Mouse (Mus musculus): ENCODE measurements around the gene Clec4g. TPM values are rescaled to one million over a fixed set of nuclear protein-coding genes. Genes with fewer than 3 reads are reported as not detected.
A peak's percentile ranks its signal among the peaks of the same experiment; 100 is the strongest.

Gene Clec4g
- polyA plus RNA-seq, 1 experiment from 2014 or later, result not detected

DNA sequence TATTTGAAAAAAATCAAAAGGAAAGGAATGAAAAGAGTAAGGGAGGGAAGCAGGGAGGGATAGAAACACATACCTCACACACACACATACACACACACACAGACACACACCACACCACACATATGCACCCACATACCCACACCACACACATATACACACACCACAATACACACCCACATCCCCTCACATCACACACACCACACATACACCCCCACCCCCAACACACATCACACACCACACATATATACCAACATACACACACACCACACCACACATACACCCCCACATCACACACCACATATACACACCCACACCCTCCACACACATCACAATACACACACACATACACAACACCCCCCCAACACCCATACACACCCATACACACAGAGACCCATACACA lies 35.9 kb downstream of the Clec4g start:
- H3K36me3 ChIP-seq (replicated peaks; ENCODE audit: control insufficient read depth, insufficient read depth), result peaks cover 24% of the 10 kb centered on the region
- H3K9ac ChIP-seq, result no peak overlapping the region
- H3K27me3 ChIP-seq (ENCODE audit: control insufficient read depth, insufficient read depth, low read length), result no peaks in the 10 kb centered on the region
- H3K4me3 ChIP-seq (replicated peaks; ENCODE audit: low read length), result no peak overlapping the region
- no peaks in the 10 kb centered on the region for H3K4me1 ChIP-seq (replicated peaks; ENCODE audit: control insufficient read depth, insufficient read depth, low read length)
- no peak for DNase-seq (ENCODE audit: low spot score)
- no peak overlapping the region for H3K27ac ChIP-seq
- ATAC-seq (ENCODE audit: low FRiP score), result peak; percentile 38; the same call in 1 of the 2 replicates
- no peaks in the 10 kb centered on the region for H3K9me3 ChIP-seq (ENCODE audit: control insufficient read depth, low read length)
- H3K4me2 ChIP-seq (replicated peaks), result no peak overlapping the region

DNA sequence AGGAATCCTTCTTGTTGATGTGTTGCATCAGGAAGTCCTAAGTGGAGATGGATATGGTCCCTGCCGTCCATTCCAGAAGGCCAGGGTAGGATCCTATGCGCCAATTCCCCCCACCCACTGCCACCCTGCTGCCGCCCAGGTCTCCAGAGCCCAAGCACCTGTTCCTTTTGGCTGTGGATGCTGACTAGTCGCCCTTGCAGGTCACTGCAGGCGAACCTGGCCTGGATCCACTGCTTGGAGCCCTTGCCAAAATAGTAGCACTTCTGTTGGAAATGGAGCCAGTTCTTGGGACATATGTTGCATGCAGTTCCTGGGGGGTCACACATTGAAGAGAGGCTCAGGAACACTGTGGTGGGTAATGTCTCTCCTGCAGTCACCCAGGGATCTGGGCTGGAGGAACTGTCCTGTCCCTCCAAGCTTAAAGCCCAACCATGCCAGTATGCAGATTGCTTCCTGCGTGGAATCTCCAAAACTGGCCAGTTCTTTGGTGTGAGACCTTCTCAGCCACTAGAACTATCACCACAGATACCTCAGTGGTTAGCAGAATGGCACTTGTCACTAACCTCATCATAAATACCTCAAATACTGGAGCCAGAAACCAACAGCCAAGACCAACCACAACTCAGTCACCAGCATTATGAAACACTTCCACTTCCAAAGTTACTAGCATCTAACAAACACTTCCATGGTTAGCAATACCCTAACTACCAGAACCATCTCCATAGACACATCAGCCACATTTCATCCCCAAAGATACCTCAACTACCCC lies 36.9 kb downstream of the Clec4g start:
- no peak overlapping the region for H3K9ac ChIP-seq
- H3K9me3 ChIP-seq (ENCODE audit: control insufficient read depth, low read length), result no peaks in the 10 kb centered on the region
- H3K4me2 ChIP-seq (replicated peaks), result no peak overlapping the region
- H3K27ac ChIP-seq, result no peak overlapping the region
- 78% methylated on average over 6 of the region's 6 CpGs for WGBS
- H3K36me3 ChIP-seq (replicated peaks; ENCODE audit: control insufficient read depth, insufficient read depth), result peaks cover 34% of the 10 kb centered on the region
- no peaks in the 10 kb centered on the region for H3K27me3 ChIP-seq (ENCODE audit: control insufficient read depth, insufficient read depth, low read length)
- ATAC-seq (ENCODE audit: low FRiP score) (no peak), DNase-seq (ENCODE audit: low spot score) (no peak)
- H3K4me1 ChIP-seq (replicated peaks; ENCODE audit: control insufficient read depth, insufficient read depth, low read length), result no peaks in the 10 kb centered on the region
- no peak overlapping the region for H3K4me3 ChIP-seq (replicated peaks; ENCODE audit: low read length)

DNA sequence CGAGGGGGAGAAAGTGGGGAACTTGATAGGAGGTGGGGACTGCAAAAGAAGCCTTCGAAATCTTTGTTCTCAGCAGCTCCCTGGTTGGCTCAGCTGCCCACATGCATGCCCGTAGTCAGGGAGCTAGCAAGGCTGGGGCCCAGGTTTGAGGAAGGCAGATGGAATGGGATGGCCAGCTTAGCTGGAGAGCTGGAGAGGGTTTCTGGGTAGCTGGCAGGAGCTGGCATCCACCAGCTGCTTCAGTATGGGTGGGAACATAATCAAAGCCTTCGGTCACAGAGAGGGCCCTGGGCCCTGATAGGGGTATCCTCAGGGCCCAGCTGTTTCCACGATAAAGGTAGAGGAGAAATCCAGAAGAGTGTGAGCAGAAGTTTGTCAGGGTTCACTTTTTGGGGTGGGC lies 38.0 kb downstream of the Clec4g start:
- 91% methylated on average over 5 of the region's 5 CpGs for WGBS
- H3K4me1 ChIP-seq (replicated peaks; ENCODE audit: control insufficient read depth, insufficient read depth, low read length), result peaks cover 8% of the 10 kb centered on the region

DNA sequence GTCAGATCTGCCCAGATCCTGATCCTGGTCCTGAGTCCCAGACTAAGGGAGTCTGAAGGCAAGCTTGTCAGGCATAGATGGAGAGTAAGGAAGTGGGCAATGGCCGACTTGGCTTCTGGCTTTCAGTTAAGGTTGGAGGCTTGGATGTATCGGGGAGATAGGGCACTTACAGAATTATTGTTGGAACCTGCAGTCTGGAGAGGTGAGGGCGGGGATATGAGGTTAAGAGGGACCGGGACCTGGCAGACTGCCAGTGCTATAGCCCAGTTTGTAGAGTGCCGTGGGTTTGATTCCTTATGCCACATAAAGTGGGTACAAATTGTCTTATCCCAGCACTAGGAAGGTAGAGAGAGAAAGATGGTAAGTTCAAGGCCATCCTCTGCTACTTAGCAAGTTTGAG lies 40.8 kb downstream of the Clec4g start:
- no peak overlapping the region for H3K9ac ChIP-seq
- no peak overlapping the region for H3K4me2 ChIP-seq (replicated peaks)
- no peaks in the 10 kb centered on the region for H3K27me3 ChIP-seq (ENCODE audit: control insufficient read depth, insufficient read depth, low read length)
- H3K27ac ChIP-seq, result no peak overlapping the region
- H3K36me3 ChIP-seq (replicated peaks; ENCODE audit: control insufficient read depth, insufficient read depth), result peaks cover 34% of the 10 kb centered on the region
- peaks cover 11% of the 10 kb centered on the region for H3K4me1 ChIP-seq (replicated peaks; ENCODE audit: control insufficient read depth, insufficient read depth, low read length)
- H3K4me3 ChIP-seq (replicated peaks; ENCODE audit: low read length), result no peak overlapping the region
- WGBS, result 93% methylated on average over 5 of the region's 5 CpGs
- no peaks in the 10 kb centered on the region for H3K9me3 ChIP-seq (ENCODE audit: control insufficient read depth, low read length)
- ATAC-seq (ENCODE audit: low FRiP score) (no peak), DNase-seq (ENCODE audit: low spot score) (no peak)

More for the DNA sequence above, 38.0 kb downstream of the Clec4g start:
- DNase-seq (ENCODE audit: low spot score), result no peak
- ATAC-seq (ENCODE audit: low FRiP score), result no peak
- Histone ChIP-seq H3K4me2 (replicated peaks) (no peak overlapping the region), H3K27me3 (ENCODE audit: control insufficient read depth, insufficient read depth, low read length) (no peaks in the 10 kb centered on the region), H3K9me3 (ENCODE audit: control insufficient read depth, low read length) (no peaks in the 10 kb centered on the region), H3K4me3 (replicated peaks; ENCODE audit: low read length) (no peak overlapping the region), H3K36me3 (replicated peaks; ENCODE audit: control insufficient read depth, insufficient read depth) (peaks cover 34% of the 10 kb centered on the region), H3K9ac (no peak overlapping the region), H3K27ac (no peak overlapping the region)

DNA sequence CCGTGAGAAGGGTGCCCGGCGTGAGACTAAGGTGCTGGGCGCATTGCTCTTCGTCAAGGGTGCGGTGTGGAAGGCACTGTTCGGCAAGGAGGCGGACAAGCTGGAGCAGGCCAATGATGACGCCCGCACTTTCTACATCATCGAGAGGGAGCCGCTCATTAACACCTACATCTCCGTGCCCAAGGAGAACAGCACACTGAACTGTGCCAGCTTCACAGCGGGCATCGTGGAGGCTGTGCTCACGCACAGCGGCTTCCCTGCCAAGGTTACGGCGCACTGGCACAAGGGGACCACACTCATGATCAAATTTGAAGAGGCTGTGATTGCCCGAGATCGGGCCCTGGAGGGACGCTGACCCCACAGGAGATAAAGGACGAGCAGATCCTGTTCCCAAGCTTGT lies 41.2 kb downstream of the Clec4g start:
- ATAC-seq (ENCODE audit: low FRiP score), result no peak
- 96% methylated on average over 23 of the region's 23 CpGs for WGBS
- H3K27ac ChIP-seq, result no peak overlapping the region

DNA sequence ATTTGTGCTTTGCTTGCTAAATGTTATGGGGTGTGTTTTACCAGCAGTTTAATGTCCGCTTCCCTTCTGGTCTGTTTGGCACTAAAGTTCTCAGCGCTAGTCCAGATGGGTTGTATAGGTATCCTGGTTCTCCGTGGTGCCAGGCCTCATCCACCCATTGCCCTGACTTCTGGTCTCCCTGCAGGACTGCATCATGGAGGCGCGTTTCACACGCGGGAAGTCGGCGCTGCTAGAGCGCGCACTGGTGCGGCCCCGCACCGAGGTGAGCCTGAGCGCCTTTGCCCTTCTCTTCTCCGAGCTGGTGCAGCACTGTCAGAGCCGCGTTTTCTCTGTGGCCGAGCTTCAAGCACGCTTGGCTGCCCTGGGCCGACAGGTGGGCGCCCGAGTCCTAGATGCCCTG lies 41.6 kb downstream of the Clec4g start:
- Histone ChIP-seq H3K4me3 (replicated peaks; ENCODE audit: low read length) (no peak overlapping the region), H3K27ac (no peak overlapping the region), H3K36me3 (replicated peaks; ENCODE audit: control insufficient read depth, insufficient read depth) (peaks cover 34% of the 10 kb centered on the region), H3K4me1 (replicated peaks; ENCODE audit: control insufficient read depth, insufficient read depth, low read length) (peaks cover 11% of the 10 kb centered on the region), H3K4me2 (replicated peaks) (no peak overlapping the region), H3K9ac (no peak overlapping the region), H3K27me3 (ENCODE audit: control insufficient read depth, insufficient read depth, low read length) (no peaks in the 10 kb centered on the region), H3K9me3 (ENCODE audit: control insufficient read depth, low read length) (no peaks in the 10 kb centered on the region)
- WGBS, result 96% methylated on average over 23 of the region's 23 CpGs
- ATAC-seq (ENCODE audit: low FRiP score) (no peak), DNase-seq (ENCODE audit: low spot score) (no peak)

More for the DNA sequence above, 41.2 kb downstream of the Clec4g start:
- H3K4me1 ChIP-seq (replicated peaks; ENCODE audit: control insufficient read depth, insufficient read depth, low read length), result peaks cover 11% of the 10 kb centered on the region
- no peaks in the 10 kb centered on the region for H3K27me3 ChIP-seq (ENCODE audit: control insufficient read depth, insufficient read depth, low read length)
- H3K9ac ChIP-seq, result no peak overlapping the region
- H3K4me2 ChIP-seq (replicated peaks), result no peak overlapping the region
- H3K4me3 ChIP-seq (replicated peaks; ENCODE audit: low read length), result no peak overlapping the region
- DNase-seq (ENCODE audit: low spot score), result no peak
- peaks cover 34% of the 10 kb centered on the region for H3K36me3 ChIP-seq (replicated peaks; ENCODE audit: control insufficient read depth, insufficient read depth)
- H3K9me3 ChIP-seq (ENCODE audit: control insufficient read depth, low read length), result no peaks in the 10 kb centered on the region

DNA sequence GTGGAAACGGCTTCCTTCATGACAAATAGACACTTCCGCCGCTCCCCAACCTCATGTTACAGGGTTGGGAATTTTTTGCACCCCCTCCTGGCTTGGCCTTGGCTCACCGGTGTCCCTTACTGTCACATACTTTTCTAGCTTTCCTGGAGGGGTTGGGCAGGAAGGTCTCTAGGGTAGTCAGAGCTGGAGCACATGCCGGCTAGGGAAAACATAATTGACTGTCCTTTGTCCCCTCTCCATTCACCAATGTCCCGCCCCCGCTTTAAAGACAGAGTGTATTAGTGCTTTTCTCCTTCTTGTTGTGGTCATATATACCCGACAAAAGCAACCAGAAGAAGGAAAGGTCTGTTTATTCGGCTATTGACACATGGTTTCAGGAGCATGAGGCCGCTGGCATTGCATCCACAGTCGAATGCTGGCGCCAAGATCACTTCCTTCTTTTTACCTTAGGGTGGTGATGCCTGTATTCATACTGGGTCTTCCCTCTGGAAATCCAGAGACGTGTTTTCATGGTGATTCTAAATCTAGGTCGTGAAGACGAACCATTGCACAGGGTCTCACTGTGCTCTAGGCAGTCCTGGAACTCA lies 43.4 kb downstream of the Clec4g start:
- peaks cover 33% of the 10 kb centered on the region for H3K36me3 ChIP-seq (replicated peaks; ENCODE audit: control insufficient read depth, insufficient read depth)
- no peaks in the 10 kb centered on the region for H3K27me3 ChIP-seq (ENCODE audit: control insufficient read depth, insufficient read depth, low read length)
- H3K4me3 ChIP-seq (replicated peaks; ENCODE audit: low read length), result peak overlapping the region; percentile 95
- WGBS, result 7% methylated on average over 15 of the region's 15 CpGs
- DNase-seq (ENCODE audit: low spot score), result no peak
- H3K4me1 ChIP-seq (replicated peaks; ENCODE audit: control insufficient read depth, insufficient read depth, low read length), result peaks cover 11% of the 10 kb centered on the region
- peak overlapping the region; percentile 74 for H3K27ac ChIP-seq
- peak overlapping the region; percentile 97 for H3K9ac ChIP-seq
- H3K4me2 ChIP-seq (replicated peaks), result peak overlapping the region; percentile 95
- no peak for ATAC-seq (ENCODE audit: low FRiP score)
- H3K9me3 ChIP-seq (ENCODE audit: control insufficient read depth, low read length), result no peaks in the 10 kb centered on the region

DNA sequence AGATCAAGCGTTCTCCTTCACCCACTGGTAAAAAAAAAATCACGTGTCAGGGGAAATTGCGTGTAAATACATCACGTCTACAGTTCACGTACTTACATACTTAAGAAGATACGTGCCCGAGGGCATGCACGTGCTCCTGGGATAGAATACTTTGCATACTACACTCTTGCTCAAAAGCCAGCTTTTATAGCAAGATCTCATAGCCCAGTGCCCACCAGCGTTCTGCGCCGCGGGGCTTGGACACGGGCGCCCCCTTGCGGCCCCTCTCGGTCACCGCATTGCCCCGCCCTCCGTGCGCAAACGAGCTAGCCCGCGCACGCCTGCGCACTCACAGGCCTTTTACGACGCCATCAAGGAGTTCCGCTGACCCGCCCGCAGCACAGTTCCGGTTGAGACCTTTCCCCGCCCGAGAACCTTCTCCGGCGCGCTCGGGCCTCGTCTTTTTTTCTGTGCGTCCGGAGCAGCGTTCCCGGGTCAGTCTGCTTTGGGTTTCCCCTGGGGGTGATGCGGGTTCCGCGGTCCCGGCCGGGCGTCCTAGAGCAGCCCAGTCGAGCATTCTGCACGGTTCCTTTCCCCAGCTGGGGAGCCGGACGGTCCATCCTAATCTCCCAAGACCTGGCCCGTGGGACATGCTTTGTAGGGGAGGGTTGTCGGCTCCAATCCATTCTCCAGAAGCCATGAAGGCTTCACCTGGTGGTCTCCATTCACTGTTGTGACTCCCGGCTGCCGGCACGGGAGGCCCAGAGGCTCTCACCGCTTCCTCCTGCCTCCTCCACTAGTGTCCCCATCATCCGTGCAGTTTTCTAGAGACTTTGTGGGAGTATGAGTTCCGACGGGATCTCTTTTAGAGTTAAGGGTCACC lies 44.1 kb downstream of the Clec4g start, which contains the start of gene Trappc5:
TSS of gene Trappc5 (plus strand) at position 169 of the 862 bp plus-strand sequence.
- H3K4me1 ChIP-seq (replicated peaks; ENCODE audit: control insufficient read depth, insufficient read depth, low read length), result peaks cover 11% of the 10 kb centered on the region
- H3K9ac ChIP-seq, result peak within 1 kb of the TSS; percentile 97
- 1% methylated on average over 61 of the region's 61 CpGs for WGBS
- H3K4me3 ChIP-seq (replicated peaks; ENCODE audit: low read length), result peak within 1 kb of the TSS; percentile 95
- peak within 1 kb of the TSS; percentile 95 for H3K4me2 ChIP-seq (replicated peaks)
- H3K27ac ChIP-seq, result peak within 1 kb of the TSS; percentile 74
- no peaks in the 10 kb centered on the region for H3K9me3 ChIP-seq (ENCODE audit: control insufficient read depth, low read length)
- peak; percentile 85 for ATAC-seq (ENCODE audit: low FRiP score)
- H3K36me3 ChIP-seq (replicated peaks; ENCODE audit: control insufficient read depth, insufficient read depth), result peaks cover 26% of the 10 kb centered on the region
- H3K27me3 ChIP-seq (ENCODE audit: control insufficient read depth, insufficient read depth, low read length), result no peaks in the 10 kb centered on the region
- peak; percentile 98 for DNase-seq (ENCODE audit: low spot score)

DNA sequence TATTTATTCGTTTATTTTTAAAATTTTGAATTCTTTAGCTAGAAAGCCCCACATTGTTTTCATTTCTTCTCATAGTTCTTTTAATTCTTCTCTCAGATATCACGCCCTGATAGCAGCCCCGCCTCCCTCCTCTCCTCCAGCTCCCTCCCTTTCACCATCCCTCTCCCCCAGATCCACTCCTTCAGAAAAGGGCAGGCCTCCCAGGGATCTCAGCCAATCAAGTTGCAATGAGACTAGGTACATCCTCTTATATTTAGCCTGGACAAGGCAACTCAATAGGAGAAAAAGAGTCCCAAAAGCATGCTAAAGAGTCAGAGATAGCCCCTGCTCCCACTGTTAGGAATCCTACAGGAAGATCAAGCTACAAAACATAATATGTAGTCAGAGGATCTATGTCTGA lies 45.8 kb downstream of the Clec4g start:
- Histone ChIP-seq H3K4me2 (replicated peaks) (no peak overlapping the region), H3K36me3 (replicated peaks; ENCODE audit: control insufficient read depth, insufficient read depth) (peaks cover 10% of the 10 kb centered on the region), H3K27ac (no peak overlapping the region), H3K9me3 (ENCODE audit: control insufficient read depth, low read length) (no peaks in the 10 kb centered on the region), H3K4me3 (replicated peaks; ENCODE audit: low read length) (no peak overlapping the region), H3K27me3 (ENCODE audit: control insufficient read depth, insufficient read depth, low read length) (no peaks in the 10 kb centered on the region), H3K9ac (no peak overlapping the region), H3K4me1 (replicated peaks; ENCODE audit: control insufficient read depth, insufficient read depth, low read length) (peaks cover 11% of the 10 kb centered on the region)
- 51% methylated on average over 3 of the region's 3 CpGs for WGBS
- DNase-seq (ENCODE audit: low spot score), result no peak
- ATAC-seq (ENCODE audit: low FRiP score), result no peak

Data from hindbrain, embryonic 14.5 days (tissue).